Mouse (Mus musculus): ENCODE results near the gene Eef2.

DNA sequence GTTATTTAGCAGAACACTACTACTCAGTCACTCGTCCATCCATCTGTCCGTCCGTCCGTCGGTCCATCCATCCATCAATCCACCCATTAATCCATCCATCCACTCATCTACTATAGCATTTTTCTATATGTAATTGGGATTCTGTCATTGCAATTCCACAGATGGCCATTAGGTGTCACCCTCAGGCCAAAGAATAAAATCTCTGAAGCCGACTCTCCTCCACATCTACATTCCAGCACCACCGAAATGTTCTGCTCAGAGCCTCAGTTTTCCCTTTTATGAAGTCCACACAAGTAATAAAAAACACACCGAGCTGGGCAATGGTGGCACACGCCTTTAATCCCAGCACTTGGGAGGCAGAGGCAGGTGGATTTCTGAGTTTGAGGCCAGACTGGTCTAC, 21.8 kb downstream of the Eef2 start:
- peak; percentile 17 for TF ChIP-seq CTCF (IDR thresholded peaks at IDR 0.05; ENCODE audit: low read depth, low read length)
- no peak for TF ChIP-seq POLR2A (IDR thresholded peaks at IDR 0.05; ENCODE audit: insufficient read depth, low read length)
- no peak for TF ChIP-seq EP300 (IDR thresholded peaks at IDR 0.05; ENCODE audit: insufficient read depth, low read depth, low read length)

All from ES-Bruce4 (cell line).